Mouse (Mus musculus): ENCODE results near the gene Znhit2. TPM values are rescaled to one million over a fixed set of nuclear protein-coding genes. Genes with fewer than 3 reads are reported as not detected.
"Not testable (repeated sequence)": the region's sequence is repeated elsewhere in the genome, so short reads cannot be mapped to it uniquely, and the experiment has no call there.

The Znhit2 gene
- polyA plus RNA-seq, 1 experiment = 38.5 TPM

DNA sequence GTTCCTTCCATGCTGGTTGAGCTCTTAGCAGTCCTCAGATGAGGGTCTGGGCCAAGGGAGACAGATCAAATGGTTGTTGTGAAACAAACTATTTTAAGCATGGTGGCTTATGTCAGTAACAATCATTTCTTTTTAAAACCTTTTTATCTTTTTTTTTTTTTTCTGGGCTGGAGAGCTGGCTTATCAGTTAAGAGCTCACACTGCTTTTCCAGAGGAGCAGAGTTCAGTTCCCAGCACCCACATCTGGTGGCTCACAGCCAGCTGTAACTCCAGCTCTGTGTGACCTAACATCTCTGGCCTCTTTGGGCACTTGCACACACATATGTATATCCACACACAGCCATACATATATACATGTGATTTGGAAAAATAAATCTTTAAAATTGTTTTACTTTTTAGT lies 23.3 kb upstream of the Znhit2 start:
- no peaks in the 10 kb centered on the region for H3K4me1 ChIP-seq (ENCODE audit: control insufficient read depth, insufficient read depth, insufficient read length)
- H3K27me3 ChIP-seq (ENCODE audit: control insufficient read depth, insufficient read depth, low read length) = no peaks in the 10 kb centered on the region

GRCm38 (mm10) chr19:6038326-6038725 lies 22.7 kb upstream of the Znhit2 start:
- WGBS = 75% methylated on average over 7 of the region's 7 CpGs
- no peak for DNase-seq (ENCODE audit: low read depth in 1 of 2, low spot score in 2 of 2)
- Histone ChIP-seq H3K4me3 (ENCODE audit: extremely low read depth, insufficient read depth, insufficient read length) (no peak overlapping the region), H3K36me3 (ENCODE audit: control insufficient read depth, insufficient read depth, low read length) (no peaks in the 10 kb centered on the region), H3K27ac (ENCODE audit: insufficient read depth, low read length) (no peak overlapping the region), H3K4me1 (ENCODE audit: control insufficient read depth, insufficient read depth, insufficient read length) (no peaks in the 10 kb centered on the region), H3K27me3 (ENCODE audit: control insufficient read depth, insufficient read depth, low read length) (no peaks in the 10 kb centered on the region)
- TF ChIP-seq POLR2A (IDR thresholded peaks at IDR 0.05; ENCODE audit: low read depth, low read length) = no peak
- no peak for TF ChIP-seq CTCF (IDR thresholded peaks at IDR 0.05; ENCODE audit: extremely low read depth, insufficient read depth, insufficient read length, insufficient replicate concordance)

More for the DNA sequence above, 23.3 kb upstream of the Znhit2 start:
- TF ChIP-seq POLR2A (IDR thresholded peaks at IDR 0.05; ENCODE audit: low read depth, low read length) (no peak), CTCF (IDR thresholded peaks at IDR 0.05; ENCODE audit: extremely low read depth, insufficient read depth, insufficient read length, insufficient replicate concordance) (no peak)
- Histone ChIP-seq H3K27ac (ENCODE audit: insufficient read depth, low read length) (no peak overlapping the region), H3K36me3 (ENCODE audit: control insufficient read depth, insufficient read depth, low read length) (no peaks in the 10 kb centered on the region), H3K4me3 (ENCODE audit: extremely low read depth, insufficient read depth, insufficient read length) (no peak overlapping the region)
- DNase-seq (ENCODE audit: low read depth in 1 of 2, low spot score in 2 of 2) = no peak

DNA sequence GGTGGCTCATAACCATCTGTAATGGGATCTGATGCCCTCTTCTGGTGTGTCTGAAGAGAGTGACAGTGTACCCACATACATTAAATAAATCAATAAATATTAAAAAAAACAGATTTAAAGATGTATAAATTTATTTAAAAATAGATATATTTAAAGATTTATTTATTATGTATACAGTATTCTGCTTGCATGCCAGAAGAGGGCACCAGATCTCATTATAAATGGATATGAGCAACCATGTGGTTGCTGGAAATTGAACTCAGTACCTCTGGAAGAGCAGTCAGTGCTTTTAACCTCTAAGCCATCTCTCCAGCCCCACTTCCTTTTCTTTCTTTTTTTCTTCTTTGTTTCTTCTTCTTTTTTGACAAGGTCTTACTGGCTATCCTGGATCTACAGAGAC lies 21.0 kb upstream of the Znhit2 start:
- DNase-seq (ENCODE audit: low read depth in 1 of 2, low spot score in 2 of 2) = no peak
- no peaks in the 10 kb centered on the region for H3K4me1 ChIP-seq (ENCODE audit: control insufficient read depth, insufficient read depth, insufficient read length)
- no peak for TF ChIP-seq CTCF (IDR thresholded peaks at IDR 0.05; ENCODE audit: extremely low read depth, insufficient read depth, insufficient read length, insufficient replicate concordance)
- TF ChIP-seq POLR2A (IDR thresholded peaks at IDR 0.05; ENCODE audit: low read depth, low read length) = no peak
- no peak overlapping the region for H3K27ac ChIP-seq (ENCODE audit: insufficient read depth, low read length)
- H3K4me3 ChIP-seq (ENCODE audit: extremely low read depth, insufficient read depth, insufficient read length) = no peak overlapping the region
- no peaks in the 10 kb centered on the region for H3K27me3 ChIP-seq (ENCODE audit: control insufficient read depth, insufficient read depth, low read length)
- no peaks in the 10 kb centered on the region for H3K36me3 ChIP-seq (ENCODE audit: control insufficient read depth, insufficient read depth, low read length)

- Histone ChIP-seq H3K27ac (ENCODE audit: insufficient read depth, low read length) (no peak overlapping the region), H3K4me1 (ENCODE audit: control insufficient read depth, insufficient read depth, insufficient read length) (peaks cover 2% of the 10 kb centered on the region; the same call in 1 of the 2 replicates), H3K36me3 (ENCODE audit: control insufficient read depth, insufficient read depth, low read length) (no peaks in the 10 kb centered on the region), H3K4me3 (ENCODE audit: extremely low read depth, insufficient read depth, insufficient read length) (no peak overlapping the region), H3K27me3 (ENCODE audit: control insufficient read depth, insufficient read depth, low read length) (no peaks in the 10 kb centered on the region)
- TF ChIP-seq CTCF (IDR thresholded peaks at IDR 0.05; ENCODE audit: extremely low read depth, insufficient read depth, insufficient read length, insufficient replicate concordance) (no peak), POLR2A (IDR thresholded peaks at IDR 0.05; ENCODE audit: low read depth, low read length) (no peak)
- no peak for DNase-seq (ENCODE audit: low read depth in 1 of 2, low spot score in 2 of 2)
- WGBS = 85% methylated on average over 9 of the region's 9 CpGs
Measured at GRCm38 (mm10) chr19:6042293-6042692, 18.7 kb upstream of the Znhit2 start.

DNA sequence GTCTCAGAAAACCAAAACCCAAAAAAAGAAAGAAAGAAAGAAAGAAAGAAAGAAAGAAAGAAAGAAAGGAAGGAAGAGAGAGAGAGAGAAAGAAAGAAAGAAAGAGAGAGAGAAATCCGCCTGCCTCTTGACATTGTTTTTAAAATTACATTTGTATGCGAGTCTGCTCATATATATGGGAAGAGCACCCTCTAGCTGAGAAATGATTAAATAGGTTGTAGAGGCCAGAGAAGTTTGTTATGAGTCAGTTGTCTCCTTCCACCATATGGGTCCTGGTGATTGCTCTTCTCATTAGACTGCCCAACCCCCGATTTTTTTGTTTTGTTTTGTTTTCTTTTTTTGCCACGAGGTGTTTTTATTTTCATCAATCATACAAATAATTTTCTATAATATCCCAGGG lies 16.9 kb upstream of the Znhit2 start:
- H3K27me3 ChIP-seq (ENCODE audit: control insufficient read depth, insufficient read depth, low read length); H3K4me3 ChIP-seq (ENCODE audit: extremely low read depth, insufficient read depth, insufficient read length); DNase-seq (ENCODE audit: low read depth in 1 of 2, low spot score in 2 of 2); H3K27ac ChIP-seq (ENCODE audit: insufficient read depth, low read length); H3K4me1 ChIP-seq (ENCODE audit: control insufficient read depth, insufficient read depth, insufficient read length); H3K36me3 ChIP-seq (ENCODE audit: control insufficient read depth, insufficient read depth, low read length): not testable (repeated sequence)
- 26% methylated on average over 4 of the region's 4 CpGs for WGBS

GRCm38 (mm10) chr19:6045366-6046293 lies 15.4 kb upstream of the Znhit2 start:
- Histone ChIP-seq H3K4me3 (ENCODE audit: extremely low read depth, insufficient read depth, insufficient read length) (peak overlapping the region; percentile 97), H3K36me3 (ENCODE audit: control insufficient read depth, insufficient read depth, low read length) (peaks cover 21% of the 10 kb centered on the region), H3K27ac (ENCODE audit: insufficient read depth, low read length) (peak overlapping the region; percentile 100), H3K4me1 (ENCODE audit: control insufficient read depth, insufficient read depth, insufficient read length) (peaks cover 18% of the 10 kb centered on the region), H3K27me3 (ENCODE audit: control insufficient read depth, insufficient read depth, low read length) (no peaks in the 10 kb centered on the region)
- 5% methylated on average over 20 of the region's 20 CpGs for WGBS
- no peak for TF ChIP-seq CTCF (IDR thresholded peaks at IDR 0.05; ENCODE audit: extremely low read depth, insufficient read depth, insufficient read length, insufficient replicate concordance)
- TF ChIP-seq POLR2A (IDR thresholded peaks at IDR 0.05; ENCODE audit: low read depth, low read length) = no peak
- DNase-seq (ENCODE audit: low read depth in 1 of 2, low spot score in 2 of 2) = peak in 1 of 2 experiments; percentile 63
